Mouse (Mus musculus) gastrocnemius, adult 2 months (tissue): ENCODE data around the gene Xlr5a. TPM values are rescaled to one million over a fixed set of nuclear protein-coding genes. Genes with fewer than 3 reads are reported as not detected.
"Not testable (repeated sequence)": the region's sequence is repeated elsewhere in the genome, so short reads cannot be mapped to it uniquely, and the experiment has no call there.

ENCODE experiments used
- DNase-seq: peaks from one replicate; pipeline ENCODE4 v3.0.0; 2022
- H3K27ac ChIP-seq: fragments of 200-600 bp; 2 replicates; pipeline ENCODE4 v1.8.1; 2022; ENCODE audit warnings: mild to moderate bottlenecking
- H3K4me3 ChIP-seq: fragments of 200-600 bp; 2 replicates; pipeline ENCODE4 v1.8.1; 2022; ENCODE audit warnings: mild to moderate bottlenecking, moderate library complexity
- CTCF ChIP-seq: fragments of 200-600 bp; IDR thresholded peaks from 2 replicates; pipeline ENCODE4 v1.8.1; 2022; ENCODE audit warnings: antibody characterized with exemption, mild to moderate bottlenecking, moderate library complexity
- intact Hi-C: fragments of 180-260 bp; cut with DNase I; formaldehyde crosslinking; loops from one replicate; pipeline ENCODE4 v1.15.1; 2025
- long read RNA-seq, 2 experiments: library from polyadenylated mRNA; stranded (forward); transcript quantifications; one replicate each; pipeline ENCODE4 v2.0.0; 2021
- total RNA-seq, 2 experiments: library from RNA; stranded (reverse); gene quantifications; 2 replicates each; pipeline ENCODE4 v1.2.3; 2021

The Xlr5a gene
- total RNA-seq: not detected
- long read RNA-seq, experiment 1: 0 reads
- long read RNA-seq, experiment 2: 0 reads

DNA sequence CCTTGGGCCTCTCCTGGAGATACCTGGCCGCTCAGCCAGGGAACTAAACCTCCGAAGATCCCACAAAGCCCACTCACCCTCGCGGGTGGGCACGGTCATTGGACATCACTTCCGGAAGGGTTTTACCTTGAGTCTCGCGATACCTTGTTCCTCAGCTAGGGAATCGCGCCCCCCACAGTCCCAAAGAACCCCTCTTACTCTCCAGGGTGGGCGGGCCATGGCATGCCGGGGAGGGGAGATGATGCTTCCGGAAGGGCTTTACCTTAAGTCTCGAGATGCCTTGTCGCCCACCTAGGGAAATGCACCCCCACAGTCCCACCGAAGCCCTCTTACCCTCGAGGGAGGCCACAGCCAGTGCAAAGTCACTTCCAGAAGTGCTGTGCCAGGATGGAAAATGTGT is at the start of gene Xlr5a, which contains the start of gene Xlr5c:
TSS of gene Xlr5a (minus strand) at position 101 of the 400 bp plus-strand sequence.
TSS of gene Xlr5c (minus strand) at position 101 of the 400 bp plus-strand sequence.
- H3K4me3 ChIP-seq, intact Hi-C loops, DNase-seq, H3K27ac ChIP-seq: not testable (repeated sequence)

DNA sequence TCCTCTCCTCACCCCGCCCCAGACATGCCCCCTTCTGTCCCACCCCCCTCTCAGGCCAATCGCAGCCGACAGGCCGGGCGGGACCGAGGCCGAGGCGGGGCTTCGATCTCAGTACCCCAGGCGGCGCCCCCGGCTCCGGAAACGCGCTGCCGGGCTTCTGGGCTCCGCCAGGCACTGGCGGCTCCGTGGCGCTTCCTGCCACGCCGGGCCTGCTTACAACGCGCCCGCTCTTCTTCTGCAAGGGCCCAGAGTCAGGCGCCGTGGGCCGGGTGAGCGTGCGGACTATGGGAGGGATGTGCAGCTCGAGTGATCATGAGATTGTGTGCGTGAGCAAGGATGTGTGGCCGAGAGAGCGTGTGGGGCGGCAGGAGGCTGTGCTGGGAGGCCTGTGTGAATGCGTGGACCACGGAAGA is 49.7 kb upstream of the Xlr5a start, which contains the start of gene Zfp275:
TSS of gene Zfp275 (plus strand) at position 139 of the 413 bp plus-strand sequence.
- TF ChIP-seq CTCF: no peak
- Histone ChIP-seq H3K27ac (peak within 1 kb of the TSS; percentile 83), H3K4me3 (peak within 1 kb of the TSS; percentile 81)
- DNase-seq: peak; percentile 86
- intact Hi-C loops: no loop called here

DNA sequence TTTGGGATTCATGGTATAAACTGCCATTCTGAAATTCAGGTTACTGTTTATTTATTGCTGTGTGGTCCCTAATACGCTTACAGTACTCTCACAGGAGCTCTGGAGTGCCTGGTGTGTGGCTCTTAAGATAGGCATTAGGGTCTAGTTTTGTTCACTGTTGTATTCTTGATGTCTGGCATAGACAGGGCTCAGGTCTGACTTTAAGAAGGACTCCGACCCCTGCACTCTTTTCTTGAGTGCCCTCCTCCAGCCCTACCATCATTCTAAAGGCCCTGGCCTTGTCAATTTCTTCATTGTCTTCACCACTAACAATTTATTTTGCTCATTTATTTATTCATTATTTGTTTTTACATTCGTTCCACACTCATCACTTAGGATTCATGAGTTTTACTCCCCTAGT is 49.3 kb upstream of the Xlr5a start:
- H3K27ac ChIP-seq: peak overlapping the region; percentile 83; the same call in 1 of the 2 replicates
- intact Hi-C loops: no loop called here
- no peak for TF ChIP-seq CTCF
- H3K4me3 ChIP-seq: peak overlapping the region; percentile 81
- DNase-seq: no peak

DNA sequence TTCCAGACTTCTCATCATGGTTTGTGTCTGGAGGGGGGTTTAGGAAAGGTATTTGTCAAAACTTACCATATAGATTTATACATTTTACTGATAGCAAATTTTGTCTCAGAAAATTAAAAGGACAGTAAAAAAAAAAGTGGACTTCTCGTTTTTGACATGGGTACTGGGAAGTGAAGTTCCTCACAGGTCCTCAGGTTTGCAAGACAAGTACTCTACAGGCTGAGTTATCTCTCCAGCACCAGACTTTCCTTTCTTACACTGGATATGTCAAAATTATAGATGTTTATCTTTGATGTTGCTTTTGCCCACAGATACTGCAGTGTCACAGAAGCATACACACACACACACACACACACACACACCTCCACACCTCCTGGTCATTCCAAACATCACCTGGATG is 48.7 kb upstream of the Xlr5a start:
- no peak for DNase-seq
- H3K4me3 ChIP-seq: no peak overlapping the region
- intact Hi-C loops: no loop called here
- H3K27ac ChIP-seq: no peak overlapping the region
- TF ChIP-seq CTCF: no peak

DNA sequence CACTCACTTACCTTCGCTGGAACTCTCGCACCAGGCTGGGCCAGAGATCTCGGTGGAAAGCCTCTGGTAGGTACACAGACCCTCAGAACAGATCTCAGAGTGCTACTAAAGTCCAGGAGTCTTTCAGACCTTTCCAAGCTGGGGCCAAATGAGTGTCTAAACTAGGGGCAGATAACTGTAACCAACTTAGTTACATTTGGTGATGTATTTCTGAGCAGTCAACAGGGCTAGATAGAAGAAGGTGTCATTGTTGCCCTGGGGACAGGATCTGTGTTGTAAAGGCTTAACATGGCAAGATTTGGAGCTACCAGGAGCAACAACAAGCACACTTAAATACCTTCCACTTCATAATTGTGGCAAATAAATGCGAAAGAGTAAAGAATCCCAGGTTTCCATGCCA is 44.0 kb upstream of the Xlr5a start, which contains the start of gene Gm45015:
TSS of gene Gm45015 (minus strand) at position 101 of the 400 bp plus-strand sequence.
- no peak for DNase-seq

DNA sequence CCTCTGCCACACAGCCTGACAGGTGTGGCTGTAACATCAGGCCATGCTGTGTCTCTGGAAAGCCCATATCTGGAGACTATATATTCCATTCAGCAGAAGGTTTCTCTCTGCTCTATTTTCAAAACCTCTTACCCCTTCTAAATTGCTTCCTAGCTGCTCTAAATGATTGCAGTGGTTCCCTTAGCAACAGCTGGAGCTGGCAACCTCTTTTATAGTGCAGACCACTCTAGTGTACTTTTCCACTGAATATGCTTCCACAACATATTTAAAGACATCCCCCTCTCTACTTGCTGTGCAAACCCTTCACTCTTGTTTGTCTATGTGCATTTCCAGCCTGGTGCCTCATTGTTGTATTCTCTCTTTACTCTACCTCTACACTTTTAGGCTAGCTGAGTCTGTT is 40.8 kb upstream of the Xlr5a start:
- Histone ChIP-seq H3K27ac (no peak overlapping the region), H3K4me3 (no peak overlapping the region)
- intact Hi-C loops: no loop called here
- TF ChIP-seq CTCF: no peak
- no peak for DNase-seq

More for the DNA sequence above, 44.0 kb upstream of the Xlr5a start, which contains the start of gene Gm45015:
- H3K4me3 ChIP-seq: no peak within 1 kb of the TSS
- TF ChIP-seq CTCF: no peak
- intact Hi-C loops: no loop called here
- no peak within 1 kb of the TSS for H3K27ac ChIP-seq

DNA sequence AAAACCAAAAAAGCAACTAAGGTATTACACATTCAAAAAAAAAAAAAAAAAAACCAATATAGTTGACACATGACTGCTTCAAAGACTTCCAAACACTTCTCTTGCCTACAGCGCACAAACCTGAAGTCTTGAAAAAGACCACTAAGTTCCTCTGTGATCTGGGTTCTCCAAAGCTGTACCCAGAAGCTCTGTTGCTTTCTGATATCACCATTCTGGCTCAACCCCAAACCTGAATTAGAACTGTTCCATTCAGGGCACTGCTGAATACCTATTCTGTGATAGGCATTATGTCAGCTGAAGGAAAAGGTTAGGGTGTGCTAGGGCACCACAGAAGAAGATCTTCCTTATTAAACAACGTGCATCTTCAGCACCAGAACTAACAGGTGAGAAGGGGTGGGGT is 34.4 kb upstream of the Xlr5a start:
- no peak for TF ChIP-seq CTCF
- intact Hi-C loops: no loop called here
- DNase-seq: no peak
- Histone ChIP-seq H3K27ac (no peak overlapping the region), H3K4me3 (no peak overlapping the region)

DNA sequence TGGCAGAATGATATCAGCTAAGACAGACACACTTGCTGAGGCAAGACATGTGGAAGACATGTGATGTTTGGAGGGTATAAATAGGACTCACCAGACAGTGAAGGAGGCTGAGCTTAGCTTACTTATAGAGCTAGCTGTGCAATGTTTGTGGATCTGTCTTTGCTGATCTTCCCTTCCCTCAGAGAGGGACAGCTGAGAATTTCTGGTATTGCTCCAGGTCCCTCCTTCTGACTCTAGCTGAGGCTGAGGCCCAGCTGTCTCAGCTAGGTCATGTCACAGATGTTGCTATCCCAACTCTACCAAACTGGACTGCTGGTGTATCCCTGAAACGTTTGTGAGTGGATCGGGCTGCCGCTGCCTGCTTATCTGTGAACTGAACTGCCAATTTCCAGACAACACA is 28.3 kb upstream of the Xlr5a start:
- intact Hi-C loops: no loop called here
- no peak for TF ChIP-seq CTCF
- no peak for DNase-seq
- no peak overlapping the region for H3K4me3 ChIP-seq
- H3K27ac ChIP-seq: no peak overlapping the region

DNA sequence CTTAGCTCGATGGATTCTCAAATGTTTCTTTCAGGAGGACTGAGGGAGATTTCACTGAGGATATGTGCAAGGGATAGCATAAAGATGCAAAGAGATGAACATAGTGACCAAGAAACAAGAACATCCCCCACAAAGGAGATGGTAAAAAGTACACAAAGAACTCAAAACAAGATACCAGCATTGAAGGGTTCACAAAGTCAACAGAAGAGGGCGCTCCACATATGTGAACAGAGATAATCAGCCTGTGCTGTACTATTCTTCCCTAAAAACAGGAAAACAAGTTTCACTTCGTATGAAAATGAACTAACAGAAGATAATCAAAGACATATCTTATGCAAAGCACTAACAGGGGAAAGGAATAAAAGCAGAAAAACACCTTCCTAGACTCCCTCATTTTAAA is 19.7 kb upstream of the Xlr5a start:
- H3K4me3 ChIP-seq: peak overlapping the region; percentile 32; the same call in 1 of the 2 replicates
- peak; percentile 74 for TF ChIP-seq CTCF
- intact Hi-C loops: loop anchor here (5.0 kb wide), 2 partner anchors 120 to 180 kb away; no protein-coding TSS in a partner anchor
- H3K27ac ChIP-seq: no peak overlapping the region
- DNase-seq: peak; percentile 17

DNA sequence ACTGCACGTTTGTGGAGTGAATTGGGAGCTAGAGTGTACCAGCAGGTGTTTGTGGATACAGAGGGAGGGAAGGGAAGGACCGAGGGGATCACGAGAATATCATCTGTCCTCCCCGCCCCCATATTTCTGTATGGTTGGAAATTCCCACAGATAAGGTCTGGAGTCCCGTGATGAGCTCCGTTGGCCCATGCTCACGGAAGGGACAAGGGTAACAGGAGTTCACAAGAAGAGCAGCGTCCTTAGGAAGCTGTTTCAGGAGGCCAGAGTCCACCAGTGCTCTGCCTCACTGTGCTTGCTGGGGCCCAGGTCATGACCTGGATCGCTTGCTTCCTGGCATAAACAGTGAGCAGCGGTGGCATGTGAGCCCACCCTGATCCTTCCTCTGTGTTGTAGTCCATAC is 3.0 kb upstream of the Xlr5a start:
- H3K4me3 ChIP-seq, intact Hi-C loops, DNase-seq, H3K27ac ChIP-seq: not testable (repeated sequence)

DNA sequence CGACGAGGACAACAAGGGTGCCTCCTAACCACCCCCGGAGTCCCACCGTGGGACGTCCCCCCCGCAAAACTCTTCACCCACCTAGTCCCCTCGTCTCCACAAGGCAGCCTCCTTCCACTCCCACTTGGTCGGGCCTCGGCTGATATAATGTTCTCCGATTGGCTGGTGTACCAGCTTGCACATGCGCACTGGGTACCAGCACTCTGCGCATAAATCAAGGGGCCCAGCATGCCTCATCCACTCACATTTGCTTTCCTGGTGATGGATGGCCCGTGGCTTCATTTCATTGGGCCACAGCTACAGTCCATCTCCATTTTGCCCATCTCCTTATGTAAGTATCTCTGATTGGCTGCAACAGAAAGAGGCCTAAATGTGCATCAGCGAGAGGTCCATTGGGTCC is 27.5 kb downstream of the Xlr5a start, which contains the start of gene Xlr3c:
TSS of gene Xlr3c (minus strand) at position 121 of the 400 bp plus-strand sequence.
- intact Hi-C loops, DNase-seq, H3K4me3 ChIP-seq, H3K27ac ChIP-seq: not testable (repeated sequence)

DNA sequence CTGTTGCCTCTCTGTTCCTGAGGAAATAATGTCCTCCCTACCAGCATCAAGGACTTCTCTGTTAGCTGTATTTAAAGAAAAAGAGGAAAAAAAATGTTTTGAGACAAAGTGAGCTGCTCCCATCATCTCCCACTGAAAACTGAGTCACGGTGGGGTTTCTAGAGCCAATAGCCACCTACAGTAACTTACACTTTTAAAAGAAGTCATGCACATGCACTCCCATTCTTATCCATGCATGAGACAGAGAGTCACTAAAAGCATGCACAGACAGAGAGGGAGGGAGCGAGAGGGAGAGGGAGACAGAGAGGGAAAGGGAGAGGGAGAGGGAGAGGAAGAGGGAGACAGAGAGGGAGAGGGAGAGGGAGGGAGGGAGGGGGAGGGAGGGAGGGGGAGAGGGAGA is 30.3 kb downstream of the Xlr5a start:
- intact Hi-C loops, H3K27ac ChIP-seq, DNase-seq, H3K4me3 ChIP-seq: not testable (repeated sequence)

DNA sequence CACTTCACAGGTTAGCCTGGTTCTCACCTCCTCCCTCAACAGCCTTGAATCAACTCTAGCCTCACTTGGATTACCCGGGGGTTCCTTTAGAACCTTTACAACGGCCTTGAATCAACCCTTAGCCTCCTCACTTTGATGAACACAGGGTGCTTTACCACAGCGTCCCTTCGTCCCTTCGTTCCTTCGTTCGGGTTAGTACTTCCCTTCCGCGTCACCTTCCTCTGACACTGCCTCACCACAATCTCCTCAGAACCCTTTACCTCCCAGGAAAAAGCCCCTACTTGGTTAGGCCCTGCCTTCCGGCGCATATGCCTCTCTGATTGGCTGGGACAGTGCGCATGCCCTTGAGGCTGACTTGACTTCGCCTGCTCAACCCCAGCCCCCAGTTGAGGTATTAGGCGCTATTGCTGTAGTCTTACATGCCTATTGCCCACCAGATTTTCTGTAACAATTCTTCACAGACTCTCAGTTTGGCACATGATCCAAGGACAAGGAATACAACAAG is 49.9 kb downstream of the Xlr5a start, which contains the start of gene Xlr4c:
TSS of gene Xlr4c (minus strand) at position 310 of the 505 bp plus-strand sequence.
- intact Hi-C loops, DNase-seq, H3K4me3 ChIP-seq, H3K27ac ChIP-seq: not testable (repeated sequence)

DNA sequence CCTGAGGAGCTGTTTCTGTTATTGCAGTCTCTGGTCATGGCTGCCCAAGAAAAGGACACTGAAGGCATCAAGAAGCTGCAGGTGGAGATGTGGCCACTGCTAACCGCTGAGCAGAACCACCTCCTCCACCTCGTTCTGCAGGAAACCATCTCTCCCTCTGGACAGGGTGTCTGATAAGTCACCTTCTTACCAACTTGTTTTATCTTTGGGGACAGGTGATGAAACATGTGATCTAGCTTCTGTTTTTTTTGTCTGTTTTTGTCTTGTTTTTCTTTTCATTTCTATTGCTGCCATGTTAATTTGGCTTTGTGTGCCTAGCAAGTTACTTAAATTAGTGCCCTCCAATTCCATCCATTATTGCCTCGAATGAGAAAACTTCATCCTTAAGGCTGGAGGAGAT is 63.5 kb downstream of the Xlr5a start:
- no peak for TF ChIP-seq CTCF
- Histone ChIP-seq H3K4me3 (peak overlapping the region; percentile 86), H3K27ac (peak overlapping the region; percentile 96)
- intact Hi-C loops: no loop called here
- DNase-seq: no peak
